Mouse (Mus musculus) intestine, postnatal 0 days (tissue): Measurements from ENCODE around the gene Panx2. TPM values are rescaled to one million over a fixed set of nuclear protein-coding genes. Genes with fewer than 3 reads are reported as not detected.

Source experiments
- ATAC-seq: fragments of 200-750 bp; cut with Nextera tagmentation; 2 replicates; pipeline ENCODE4 v1.8.0; 2017; ENCODE audit warnings: mild to moderate bottlenecking, moderate TSS enrichment, moderate library complexity
- H3K27ac ChIP-seq: fragments of 300-500 bp; sonication (generic); 2 replicates; pipeline ENCODE4 v1.5.1; 2014; ENCODE audit warnings: mild to moderate bottlenecking, low read depth, low read length, moderate library complexity
- H3K27me3 ChIP-seq: fragments of 300-500 bp; sonication (generic); replicated peaks from 2 replicates; pipeline ENCODE4 v1.6.1; 2014; ENCODE audit warnings: low read length, mixed read lengths; ENCODE audit not compliant: control insufficient read depth, insufficient read depth
- H3K36me3 ChIP-seq: fragments of 300-500 bp; sonication (generic); 2 replicates; pipeline ENCODE4 v1.6.1; 2014; ENCODE audit warnings: mild to moderate bottlenecking, moderate library complexity; ENCODE audit not compliant: control insufficient read depth, insufficient read depth
- H3K4me1 ChIP-seq: fragments of 300-500 bp; sonication (generic); replicated peaks from 2 replicates; pipeline ENCODE4 v1.6.1; 2014; ENCODE audit warnings: antibody characterized with exemption, low read length, mixed read lengths; ENCODE audit not compliant: control insufficient read depth, insufficient read depth
- H3K4me2 ChIP-seq: fragments of 300-500 bp; sonication (generic); replicated peaks from 2 replicates; pipeline ENCODE4 v1.6.1; 2014; ENCODE audit warnings: low read depth, mild to moderate bottlenecking, moderate library complexity
- H3K4me3 ChIP-seq: fragments of 300-500 bp; sonication (generic); 2 replicates; pipeline ENCODE4 v1.5.1; 2014; ENCODE audit warnings: low read depth, low read length
- H3K9ac ChIP-seq: fragments of 300-500 bp; sonication (generic); 2 replicates; pipeline ENCODE4 v1.6.1; 2014; ENCODE audit warnings: mild to moderate bottlenecking, low read depth, low read length
- H3K9me3 ChIP-seq: fragments of 300-500 bp; sonication (generic); 2 replicates; pipeline ENCODE4 v1.6.1; 2016; ENCODE audit warnings: mixed run types; ENCODE audit not compliant: control insufficient read depth
- CTCF ChIP-seq: sonication (generic); IDR thresholded peaks from 2 replicates; pipeline ENCODE4 v1.5.1; 2016; ENCODE audit warnings: low read depth, mild to moderate bottlenecking, control low read depth, antibody characterized with exemption, moderate library complexity
- WGBS: fragments of 180-500 bp; shearing (Covaris S2); extraction: QIAGEN DNeasy Blood & Tissue Kit; methylation state at CpG from one replicate; pipeline ENCODE4 v1.1.7; 2014; 5-methylcytosine and 5-hydroxymethylcytosine counted together
- polyA plus RNA-seq: library from polyadenylated mRNA; unstranded; fragments of >200 nt; fragmentation: Nextera tagmentation; extraction: Ambion mirVana; gene quantifications from 2 replicates; pipeline ENCODE4 v1.2.1, GENCODE M21; 2015

Panx2 gene
- polyA plus RNA-seq, 1 experiment from 2014 or later: 0.26 TPM

- Histone ChIP-seq H3K9ac (no peak overlapping the region), H3K9me3 (no peaks in the 10 kb centered on the region), H3K27ac (no peak overlapping the region), H3K4me1 (no peaks in the 10 kb centered on the region), H3K4me2 (no peak overlapping the region), H3K27me3 (peaks cover 25% of the 10 kb centered on the region), H3K36me3 (no peaks in the 10 kb centered on the region), H3K4me3 (no peak overlapping the region)
- TF ChIP-seq CTCF: no peak
- WGBS: 89% methylated on average over 7 of the region's 7 CpGs
- ATAC-seq: no peak
Observed at GRCm38 (mm10) chr15:89054666-89055065, 4.9 kb upstream of the Panx2 start.

GRCm38 (mm10) chr15:89058736-89059135, 798 bp upstream of the Panx2 start:
- TF ChIP-seq CTCF: no peak
- Histone ChIP-seq H3K9me3 (no peaks in the 10 kb centered on the region), H3K27ac (no peak overlapping the region), H3K27me3 (peaks cover 41% of the 10 kb centered on the region), H3K36me3 (no peaks in the 10 kb centered on the region), H3K4me2 (no peak overlapping the region), H3K4me1 (no peaks in the 10 kb centered on the region), H3K4me3 (no peak overlapping the region), H3K9ac (no peak overlapping the region)
- no peak for ATAC-seq
- WGBS: 26% methylated on average over 6 of the region's 6 CpGs

GRCm38 (mm10) chr15:89060032-89060681, 623 bp downstream of the Panx2 start:
- H3K9me3 ChIP-seq: no peaks in the 10 kb centered on the region
- no peak for TF ChIP-seq CTCF
- 2% methylated on average over 46 of the region's 48 CpGs for WGBS

GRCm38 (mm10) chr15:89060811-89061460, 1.4 kb downstream of the Panx2 start:
- peaks cover 41% of the 10 kb centered on the region for H3K27me3 ChIP-seq
- no peaks in the 10 kb centered on the region for H3K9me3 ChIP-seq
- TF ChIP-seq CTCF: no peak
- H3K4me2 ChIP-seq: no peak overlapping the region
- no peak overlapping the region for H3K4me3 ChIP-seq
- WGBS: 93% methylated on average over 12 of the region's 12 CpGs
- H3K4me1 ChIP-seq: no peaks in the 10 kb centered on the region
- no peaks in the 10 kb centered on the region for H3K36me3 ChIP-seq
- ATAC-seq: no peak
- H3K9ac ChIP-seq: no peak overlapping the region
- no peak overlapping the region for H3K27ac ChIP-seq

More at GRCm38 (mm10) chr15:89060032-89060681, 623 bp downstream of the Panx2 start:
- Histone ChIP-seq H3K4me1 (no peaks in the 10 kb centered on the region), H3K27ac (no peak overlapping the region), H3K27me3 (peaks cover 41% of the 10 kb centered on the region), H3K4me2 (peak overlapping the region; percentile 94), H3K9ac (peak overlapping the region; percentile 34), H3K36me3 (no peaks in the 10 kb centered on the region), H3K4me3 (peak overlapping the region; percentile 54)
- peak; percentile 25; the same call in 1 of the 2 replicates for ATAC-seq

GRCm38 (mm10) chr15:89061761-89062517, 2.4 kb downstream of the Panx2 start:
- Histone ChIP-seq H3K9ac (no peak overlapping the region), H3K27me3 (peaks cover 47% of the 10 kb centered on the region), H3K4me1 (no peaks in the 10 kb centered on the region), H3K9me3 (no peaks in the 10 kb centered on the region), H3K27ac (no peak overlapping the region), H3K4me3 (no peak overlapping the region), H3K36me3 (no peaks in the 10 kb centered on the region), H3K4me2 (no peak overlapping the region)
- TF ChIP-seq CTCF: no peak
- no peak for ATAC-seq
- WGBS: 82% methylated on average over 6 of the region's 6 CpGs

- TF ChIP-seq CTCF: no peak
- Histone ChIP-seq H3K27ac (no peak overlapping the region), H3K4me2 (no peak overlapping the region), H3K4me1 (no peaks in the 10 kb centered on the region), H3K27me3 (peaks cover 44% of the 10 kb centered on the region), H3K36me3 (no peaks in the 10 kb centered on the region), H3K9ac (no peak overlapping the region), H3K4me3 (no peak overlapping the region), H3K9me3 (no peaks in the 10 kb centered on the region)
- no peak for ATAC-seq
- WGBS: 75% methylated on average over 5 of the region's 5 CpGs
Observed at GRCm38 (mm10) chr15:89062518-89062910, 3.0 kb downstream of the Panx2 start.
